Mouse (Mus musculus) myocyte (in vitro differentiated cells): ENCODE results near the gene Tes.

Experiments used
- MYOD1 ChIP-seq, 3 experiments: IDR thresholded peaks; one replicate each; pipeline ENCODE4 v1.6.1; 2011; ENCODE audit warnings: control low read depth in 2 of 3, low read depth in 2 of 3, mild to moderate bottlenecking in 2 of 3, moderate library complexity in 1 of 3; ENCODE audit not compliant: insufficient read length in 2 of 3, control insufficient read depth in 1 of 3
- POLR2A ChIP-seq: IDR thresholded peaks from one replicate; pipeline ENCODE4 v1.6.1; 2011; ENCODE audit warnings: low read depth, mild to moderate bottlenecking, control low read depth, moderate library complexity; ENCODE audit not compliant: insufficient read length
- USF1 ChIP-seq: IDR thresholded peaks from one replicate; pipeline ENCODE4 v1.6.1; 2011; ENCODE audit warnings: low read depth, mild to moderate bottlenecking, control low read depth, moderate library complexity

DNA sequence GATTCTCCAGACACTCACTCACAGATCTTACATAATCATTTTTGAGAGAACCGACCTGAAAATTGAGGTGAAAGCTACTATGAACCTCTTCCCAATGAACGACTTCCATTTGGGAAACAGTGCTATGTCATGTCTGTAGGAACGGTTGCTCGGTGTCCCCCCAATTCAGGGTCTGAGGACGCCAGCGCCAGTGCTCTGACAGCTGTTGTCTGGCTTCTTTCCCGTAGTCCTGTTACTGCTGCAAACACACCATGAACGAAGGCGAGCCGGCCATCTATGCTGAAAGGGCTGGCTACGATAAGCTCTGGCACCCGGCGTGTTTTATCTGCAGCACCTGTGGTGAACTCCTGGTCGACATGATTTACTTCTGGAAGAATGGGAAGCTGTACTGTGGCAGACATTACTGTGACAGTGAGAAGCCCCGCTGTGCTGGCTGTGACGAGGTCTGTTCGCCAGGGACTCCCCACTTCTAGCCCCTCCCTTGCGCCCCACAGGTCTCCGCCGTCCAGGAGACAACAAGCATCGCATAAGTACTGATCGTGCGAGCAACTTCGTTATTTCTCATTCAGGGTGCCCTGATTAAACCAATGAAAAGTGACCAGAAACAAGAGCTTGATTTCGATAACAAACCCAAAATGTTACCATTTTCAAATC is 34.7 kb downstream of the Tes start:
- TF ChIP-seq POLR2A (no peak), USF1 (no peak), MYOD1 (IDR thresholded peaks at IDR 0.05; ENCODE audit: control insufficient read depth in 1 of 3, insufficient read length in 2 of 3, low read depth in 2 of 3) (no peak)
